Mouse (Mus musculus): ENCODE data around the gene Bhmt.

GRCm38 (mm10) chr13:93608476-93608875 is 29.3 kb downstream of the Bhmt start:
- TF ChIP-seq POLR2A (IDR thresholded peaks at IDR 0.05; ENCODE audit: low read depth, low read length) (no peak), CTCF (IDR thresholded peaks at IDR 0.05; ENCODE audit: extremely low read depth, insufficient read length, insufficient replicate concordance, low read depth, low read length) (no peak)

All from small intestine, adult 2 months (tissue).